Mouse (Mus musculus) liver, embryonic 14.5 days (tissue): ENCODE measurements around the gene Hist1h2bg. TPM values are rescaled to one million over a fixed set of nuclear protein-coding genes. Genes with fewer than 3 reads are reported as not detected.

Experiments used
- ATAC-seq: fragments of 200-750 bp; cut with Nextera tagmentation; 2 replicates; pipeline ENCODE4 v1.8.0; 2017; ENCODE audit warnings: moderate number of reproducible peaks, mild to moderate bottlenecking, moderate library complexity; ENCODE audit not compliant: insufficient read depth
- DNase-seq, 3 experiments: peaks; one replicate each; pipeline ENCODE4 v3.0.0-alpha.2; 2012 to 2013; ENCODE audit warnings: low read depth in 3 of 3, low spot score in 3 of 3
- H3K27ac ChIP-seq: fragments of 300-500 bp; sonication (generic); 2 replicates; pipeline ENCODE4 v1.5.1; 2014; ENCODE audit warnings: moderate library complexity, mild to moderate bottlenecking, control low read depth, inconsistent platforms
- H3K27me3 ChIP-seq: fragments of 300-500 bp; sonication (generic); 2 replicates; pipeline ENCODE4 v1.6.1; 2014; ENCODE audit warnings: mild to moderate bottlenecking, low read length, moderate library complexity; ENCODE audit not compliant: control insufficient read depth, insufficient read depth
- H3K36me3 ChIP-seq: fragments of 300-500 bp; sonication (generic); replicated peaks from 2 replicates; pipeline ENCODE4 v1.6.1; 2014; ENCODE audit warnings: low read depth; ENCODE audit not compliant: control insufficient read depth, insufficient read depth
- H3K4me1 ChIP-seq, 2 experiments: fragments of 200-500 bp in 1 of 2; fragments of 300-500 bp in 1 of 2; sonication (generic) in 1 of 2; replicated peaks; 2 replicates each; pipeline ENCODE4 v1.6.1; 2012 to 2014; ENCODE audit warnings: antibody characterized with exemption in 1 of 2, inconsistent platforms in 1 of 2, low read length in 1 of 2; ENCODE audit not compliant: control insufficient read depth in 2 of 2, insufficient read depth in 2 of 2
- H3K4me2 ChIP-seq: fragments of 300-500 bp; sonication (generic); 2 replicates; pipeline ENCODE4 v1.6.1; 2014; ENCODE audit warnings: low read depth, mild to moderate bottlenecking, control low read depth, moderate library complexity
- H3K4me3 ChIP-seq, 2 experiments: fragments of 200-500 bp in 1 of 2; fragments of 300-500 bp in 1 of 2; sonication (generic) in 1 of 2; 2 replicates each; pipeline ENCODE4 v1.5.1; 2012 to 2014; ENCODE audit warnings: low read depth in 2 of 2, low read length in 2 of 2, mild to moderate bottlenecking in 2 of 2, control low read depth in 1 of 2, inconsistent platforms in 1 of 2, moderate library complexity in 1 of 2; ENCODE audit not compliant: insufficient read depth in 1 of 2
- H3K9ac ChIP-seq: fragments of 300-500 bp; sonication (generic); replicated peaks from 2 replicates; pipeline ENCODE4 v1.6.1; 2014; ENCODE audit warnings: mild to moderate bottlenecking, control low read depth, moderate library complexity
- H3K9me3 ChIP-seq: fragments of 300-500 bp; sonication (generic); 2 replicates; pipeline ENCODE4 v1.6.1; 2016; ENCODE audit warnings: low read length, mixed read lengths; ENCODE audit not compliant: control insufficient read depth
- CTCF ChIP-seq: IDR thresholded peaks from 2 replicates; pipeline ENCODE4 v1.5.1; 2016; ENCODE audit warnings: antibody characterized with exemption, low read depth, control low read depth
- EP300 ChIP-seq: IDR thresholded peaks from 2 replicates; pipeline ENCODE4 v1.6.1; 2016; ENCODE audit warnings: antibody characterized with exemption, low read depth
- whole genome bisulfite sequencing: fragments of 180-500 bp; shearing (Covaris S2); extraction: QIAGEN DNeasy Blood & Tissue Kit; methylation state at CpG from one replicate; pipeline ENCODE4 v1.1.7; 2014; ENCODE audit not compliant: insufficient replicate concordance; 5-methylcytosine and 5-hydroxymethylcytosine counted together
- polyA plus RNA-seq, 2 experiments: library from polyadenylated mRNA; depleted of rRNA in 1 of 2; stranded (reverse) in 1 of 2; unstranded in 1 of 2; fragments of >200 nt; fragmentation: Nextera tagmentation in 1 of 2; extraction: Ambion mirVana in 1 of 2; gene quantifications; 2 replicates each; pipeline versions ENCODE4 v1.2.1 to v1.2.3; 2012 to 2014

Hist1h2bg gene
- polyA plus RNA-seq, 2 experiments, result 6.9 to 42.1 TPM

GRCm38 (mm10) chr13:23592614-23593013 is 21.4 kb downstream of the Hist1h2bg start:
- TF ChIP-seq EP300, result no peak
- TF ChIP-seq CTCF, result no peak
- Histone ChIP-seq H3K27ac (peak overlapping the region; percentile 78), H3K27me3 (no peaks in the 10 kb centered on the region), H3K4me2 (no peak overlapping the region; the same call in 1 of the 2 replicates), H3K36me3 (no peaks in the 10 kb centered on the region), H3K4me1 (peaks cover 43 to 46% of the 10 kb centered on the region in 2 experiments), H3K9ac (peak overlapping the region; percentile 49), H3K4me3 (no peak overlapping the region), H3K9me3 (no peaks in the 10 kb centered on the region)
- DNase-seq (no peak), ATAC-seq (no peak)
- 71% methylated on average over 7 of the region's 7 CpGs for WGBS

GRCm38 (mm10) chr13:23593051-23593770 is 22.0 kb downstream of the Hist1h2bg start:
- Histone ChIP-seq H3K27me3 (no peaks in the 10 kb centered on the region), H3K36me3 (no peaks in the 10 kb centered on the region), H3K4me1 (peaks cover 44 to 48% of the 10 kb centered on the region in 2 experiments), H3K9me3 (no peaks in the 10 kb centered on the region), H3K4me3 (no peak overlapping the region), H3K9ac (peak overlapping the region; percentile 49), H3K4me2 (peak overlapping the region; percentile 29), H3K27ac (peak overlapping the region; percentile 78)
- DNase-seq (no peak), ATAC-seq (no peak)
- WGBS, result 8% methylated on average over 5 of the region's 5 CpGs
- TF ChIP-seq EP300 (no peak), CTCF (no peak)

GRCm38 (mm10) chr13:23595185-23595584 is 24.0 kb downstream of the Hist1h2bg start:
- peak overlapping the region; percentile 63 for H3K4me2 ChIP-seq
- peak overlapping the region; percentile 76 for H3K9ac ChIP-seq
- peak; percentile 27; the same call in 1 of the 2 replicates for ATAC-seq
- H3K27me3 ChIP-seq, result no peaks in the 10 kb centered on the region
- no peak for DNase-seq
- no peaks in the 10 kb centered on the region for H3K9me3 ChIP-seq
- H3K27ac ChIP-seq, result peak overlapping the region; percentile 97
- H3K4me3 ChIP-seq, result no peak overlapping the region; a peak in 1 of 4 replicates
- TF ChIP-seq CTCF (no peak), EP300 (no peak)
- H3K4me1 ChIP-seq, result peaks cover 44 to 48% of the 10 kb centered on the region in 2 experiments
- 14% methylated on average over 2 of the region's 2 CpGs for WGBS
- no peaks in the 10 kb centered on the region for H3K36me3 ChIP-seq

GRCm38 (mm10) chr13:23595622-23596372 is 24.6 kb downstream of the Hist1h2bg start:
- Histone ChIP-seq H3K9ac (peak overlapping the region; percentile 76), H3K4me1 (peaks cover 44 to 48% of the 10 kb centered on the region in 2 experiments), H3K9me3 (no peaks in the 10 kb centered on the region), H3K27me3 (no peaks in the 10 kb centered on the region), H3K4me3 (peak overlapping the region in 1 of 2 experiments; percentile 10; a peak in 1 of 4 replicates), H3K4me2 (peak overlapping the region; percentile 63), H3K27ac (peak overlapping the region; percentile 97), H3K36me3 (no peaks in the 10 kb centered on the region)
- ATAC-seq (peak; percentile 94), DNase-seq (peak in 2 of 3 experiments; percentile 70 to 74)
- TF ChIP-seq CTCF (no peak), EP300 (peak; percentile 87)
- WGBS, result 29% methylated on average over 7 of the region's 7 CpGs

GRCm38 (mm10) chr13:23597957-23598356 is 26.8 kb downstream of the Hist1h2bg start:
- DNase-seq, result peak in 1 of 3 experiments; percentile 75
- TF ChIP-seq CTCF, result peak; percentile 83
- peak; percentile 67 for TF ChIP-seq EP300
- H3K36me3 ChIP-seq, result no peaks in the 10 kb centered on the region
- peak overlapping the region; percentile 16; the same call in 1 of the 2 replicates for H3K9ac ChIP-seq
- no peaks in the 10 kb centered on the region for H3K9me3 ChIP-seq
- H3K4me1 ChIP-seq, result peaks cover 38 to 44% of the 10 kb centered on the region in 2 experiments
- H3K4me2 ChIP-seq, result peak overlapping the region; percentile 18; the same call in 1 of the 2 replicates
- 6% methylated on average over 9 of the region's 9 CpGs for WGBS
- H3K4me3 ChIP-seq, result no peak overlapping the region
- H3K27ac ChIP-seq, result peak overlapping the region; percentile 65
- no peak for ATAC-seq
- no peaks in the 10 kb centered on the region for H3K27me3 ChIP-seq
